Mouse (Mus musculus): ENCODE data around the gene Raph1.

Raph1 gene

GRCm38 (mm10) chr1:60432497-60432896 is 134.4 kb downstream of the Raph1 start:
- no peak for DNase-seq (ENCODE audit: low read depth, low spot score)

Data from retina, adult 2 months (tissue).